Mouse (Mus musculus): ENCODE results near the gene Fignl1. TPM values are rescaled to one million over a fixed set of nuclear protein-coding genes. Genes with fewer than 3 reads are reported as not detected.

Fignl1 gene
- total RNA-seq, 2 experiments from 2014 or later, result 1.0 to 2.1 TPM

DNA sequence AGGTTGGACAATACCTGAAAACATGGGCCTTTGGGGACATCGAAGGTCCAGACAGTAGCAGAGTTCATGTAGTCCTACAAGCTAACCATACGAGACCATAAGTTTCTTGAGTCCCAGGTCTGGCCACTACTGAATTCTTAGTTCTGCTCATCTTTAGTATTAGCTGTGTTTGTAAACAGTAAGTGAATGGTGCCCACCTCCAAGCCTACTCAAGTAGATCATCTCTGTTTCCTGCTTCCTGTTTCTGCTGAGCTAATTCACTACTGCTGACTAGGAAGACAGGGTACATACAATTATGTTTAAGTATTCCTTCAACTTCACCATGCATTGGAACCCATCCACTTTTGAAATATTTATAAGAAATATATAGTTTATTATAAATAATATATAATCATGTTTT, 40.7 kb downstream of the Fignl1 start:
- no peak for DNase-seq (ENCODE audit: low spot score in 2 of 2)

GRCm38 (mm10) chr11:11766736-11767135, 42.0 kb downstream of the Fignl1 start:
- no peak for DNase-seq (ENCODE audit: low spot score in 2 of 2)

DNA sequence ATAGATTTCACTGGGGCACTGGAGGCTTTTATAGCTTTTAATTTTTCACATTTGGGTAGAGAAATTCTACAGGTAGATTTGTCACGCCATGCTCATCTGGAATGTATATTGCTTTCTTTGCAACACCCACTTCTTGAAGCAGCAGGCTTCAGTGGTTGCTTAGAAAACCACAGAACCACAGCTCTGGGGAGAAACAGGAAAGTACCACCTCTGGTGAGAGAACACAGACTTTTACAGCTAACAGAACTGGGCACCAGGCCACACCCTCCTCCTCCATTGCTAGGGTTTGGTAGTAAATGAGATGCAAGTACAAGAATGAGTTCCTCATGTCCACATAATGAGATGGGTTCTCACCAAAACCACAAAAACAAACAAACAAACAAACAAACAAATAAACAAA, 42.7 kb downstream of the Fignl1 start:
- DNase-seq (ENCODE audit: low spot score in 2 of 2), result no peak

- no peak for DNase-seq (ENCODE audit: low spot score in 2 of 2)
Measured at GRCm38 (mm10) chr11:11765414-11765813, 43.3 kb downstream of the Fignl1 start.

- DNase-seq (ENCODE audit: low spot score in 2 of 2), result no peak
Measured at GRCm38 (mm10) chr11:11763211-11763666, 45.5 kb downstream of the Fignl1 start.

GRCm38 (mm10) chr11:11758883-11759282, 49.9 kb downstream of the Fignl1 start:
- DNase-seq (ENCODE audit: low spot score in 2 of 2), result no peak

- no peak for DNase-seq (ENCODE audit: low spot score in 2 of 2)
Measured at GRCm38 (mm10) chr11:11758121-11758520, 50.6 kb downstream of the Fignl1 start.

GRCm38 (mm10) chr11:11752859-11753258, 55.9 kb downstream of the Fignl1 start:
- no peak for DNase-seq (ENCODE audit: low spot score in 2 of 2)

DNA sequence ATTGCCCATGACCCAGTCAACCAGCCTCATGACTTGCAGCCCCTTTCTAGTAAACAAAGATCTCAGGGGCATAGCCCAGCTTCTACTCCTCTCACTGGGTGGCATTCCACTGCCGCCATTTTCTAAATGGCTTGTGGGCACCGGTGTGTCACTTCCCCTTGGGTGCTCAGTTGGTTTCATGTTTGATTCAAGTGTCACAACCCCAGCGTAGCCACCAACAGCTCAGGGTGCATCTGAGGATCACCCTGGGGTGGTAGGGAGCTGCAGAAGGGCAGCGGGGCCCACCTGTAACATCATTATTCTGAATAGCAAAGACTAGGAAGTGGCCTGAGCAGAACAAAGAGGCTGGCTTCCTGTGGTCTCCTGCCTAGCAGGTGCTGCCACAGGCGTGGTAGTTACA, 57.7 kb downstream of the Fignl1 start:
- DNase-seq (ENCODE audit: low spot score in 2 of 2), result no peak

DNA sequence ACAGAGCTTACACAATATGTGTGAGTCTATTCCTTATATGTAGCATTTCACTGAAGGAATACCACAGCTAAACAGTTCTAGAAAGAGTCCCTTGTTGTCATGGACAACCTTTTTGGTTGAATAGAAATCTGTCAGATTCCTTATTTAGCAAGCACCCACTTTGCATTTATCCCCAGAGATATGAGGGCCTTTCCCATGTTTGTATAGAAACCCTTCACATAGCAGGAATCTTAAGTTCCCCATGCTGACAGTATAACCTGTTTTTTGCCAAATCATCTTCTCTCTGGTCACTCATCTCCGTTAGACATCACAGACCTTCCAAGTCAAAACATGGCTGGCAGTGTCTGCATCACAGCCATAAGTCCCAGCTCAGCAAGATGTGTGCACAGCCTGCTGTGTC, 64.5 kb downstream of the Fignl1 start:
- no peak for DNase-seq (ENCODE audit: low spot score in 2 of 2)

DNA sequence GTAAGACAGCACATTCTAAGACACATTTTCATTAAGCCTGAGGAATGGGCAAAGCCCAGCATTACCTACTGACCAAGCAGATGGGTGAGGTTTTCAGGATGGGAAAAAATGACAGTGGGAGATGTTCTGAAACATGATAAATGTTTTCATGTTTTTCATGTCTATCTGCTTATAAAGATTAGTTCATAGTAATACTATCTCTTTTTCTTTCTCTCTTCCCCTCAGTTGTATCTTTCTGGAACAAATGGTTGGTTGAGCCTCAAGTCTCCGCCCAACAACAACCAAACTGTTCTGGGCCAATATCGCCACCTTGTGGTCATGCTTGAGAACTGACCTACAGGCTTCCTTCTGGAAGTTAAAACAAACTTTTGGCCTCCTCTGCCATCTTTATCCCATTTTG, 66.1 kb downstream of the Fignl1 start:
- DNase-seq (ENCODE audit: low spot score in 2 of 2), result peak in 1 of 2 experiments; percentile 4

GRCm38 (mm10) chr11:11741574-11741973, 67.2 kb downstream of the Fignl1 start:
- no peak for DNase-seq (ENCODE audit: low spot score in 2 of 2)

DNA sequence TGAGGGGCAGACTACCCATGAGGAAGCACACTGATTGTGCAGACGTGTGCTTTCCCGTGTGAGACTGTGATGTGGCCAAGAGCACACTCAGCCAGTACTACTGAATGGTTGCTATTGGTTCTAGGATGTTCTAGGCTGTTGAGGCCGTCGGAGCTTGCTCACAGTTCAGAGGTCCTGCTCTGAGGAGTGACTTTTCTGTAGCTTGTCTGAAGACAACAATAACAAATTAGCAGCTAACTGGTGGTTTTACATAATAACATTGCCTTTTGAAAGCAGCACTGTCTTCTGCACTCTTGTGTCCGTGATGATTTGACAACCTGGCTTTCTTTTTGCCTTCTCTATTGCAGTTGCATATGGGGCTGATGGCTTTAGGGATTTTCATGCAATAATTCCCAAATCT, 68.2 kb downstream of the Fignl1 start:
- DNase-seq (ENCODE audit: low spot score in 2 of 2), result no peak

DNA sequence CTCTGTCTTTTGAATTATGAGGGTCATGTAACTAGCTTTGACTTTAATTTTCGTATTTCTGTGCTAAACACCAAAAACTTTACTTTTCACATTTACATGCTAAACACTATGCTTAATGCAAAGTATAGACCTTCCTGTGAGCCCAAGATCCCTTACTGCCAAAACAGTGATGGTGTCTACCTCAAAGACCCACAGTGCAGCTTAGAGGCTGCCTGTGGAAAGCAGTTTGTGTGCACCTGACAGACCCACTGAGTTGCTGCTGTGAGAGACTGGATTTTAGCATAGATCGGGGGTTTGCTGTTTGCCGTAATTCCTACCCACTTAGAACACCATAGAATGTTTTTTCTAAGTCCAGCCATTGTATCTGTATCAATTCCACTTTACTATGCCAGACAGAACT, 69.7 kb downstream of the Fignl1 start:
- no peak for DNase-seq (ENCODE audit: low spot score in 2 of 2)

- no peak for DNase-seq (ENCODE audit: low spot score in 2 of 2)
Measured at GRCm38 (mm10) chr11:11737562-11737961, 71.2 kb downstream of the Fignl1 start.

Other genes starting within 250 kb of the Fignl1 start
- gene 4930512M02Rik, start 181.1 kb downstream of the Fignl1 start, total RNA-seq (2021), result not detected
- gene Ikzf1, start 124.0 kb downstream of the Fignl1 start, total RNA-seq (2021), result 1 to 10 TPM; 3.2 to 3.9 TPM
- 10 to 100 TPM; 11.9 to 15.0 TPM for gene Ddc, start 89.2 kb upstream of the Fignl1 start, total RNA-seq (2021)
- 10 to 100 TPM; 29.3 to 32.3 TPM for gene Grb10, start 229.7 kb upstream of the Fignl1 start, total RNA-seq (2021)

Data from layer of hippocampus, postnatal 14 days (tissue).